Mouse (Mus musculus) megakaryocyte-erythroid progenitor cell, adult 5 weeks (primary cell): ENCODE measurements around the gene Mpp4. TPM values are rescaled to one million over a fixed set of nuclear protein-coding genes. Genes with fewer than 3 reads are reported as not detected.

Experiments
- polyA plus RNA-seq: library from polyadenylated mRNA; stranded (reverse); fragments of >175 nt; gene quantifications from 2 replicates; pipeline ENCODE4 v1.2.3, GENCODE M21; 2012

The Mpp4 gene
- 0.40 and 1.4 TPM in 2 replicates for polyA plus RNA-seq

DNA sequence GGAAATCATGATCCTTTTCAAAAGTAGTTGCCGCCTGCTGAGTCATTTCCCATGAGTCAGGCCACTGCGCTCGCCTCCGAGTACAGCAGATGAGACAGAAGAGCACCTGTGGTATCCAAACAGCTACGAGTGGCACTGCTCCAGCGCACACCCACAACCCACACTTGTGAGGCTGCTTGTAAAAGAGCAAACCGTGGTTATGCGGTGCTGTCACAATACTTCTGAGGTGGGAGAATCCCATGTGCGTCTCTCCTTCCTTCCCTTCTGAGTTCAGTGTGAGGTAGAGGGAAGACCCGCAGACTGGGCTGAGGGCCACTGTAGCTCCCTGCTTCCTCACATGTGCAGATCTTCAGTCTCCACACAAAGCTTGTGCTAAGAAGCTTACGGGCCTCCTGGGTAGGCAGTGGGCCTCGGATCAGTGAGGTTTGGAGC is at the start of gene Mpp4:
Gene Mpp4, minus strand, starts transcription at position 360 of the 432 bp plus-strand sequence.

DNA sequence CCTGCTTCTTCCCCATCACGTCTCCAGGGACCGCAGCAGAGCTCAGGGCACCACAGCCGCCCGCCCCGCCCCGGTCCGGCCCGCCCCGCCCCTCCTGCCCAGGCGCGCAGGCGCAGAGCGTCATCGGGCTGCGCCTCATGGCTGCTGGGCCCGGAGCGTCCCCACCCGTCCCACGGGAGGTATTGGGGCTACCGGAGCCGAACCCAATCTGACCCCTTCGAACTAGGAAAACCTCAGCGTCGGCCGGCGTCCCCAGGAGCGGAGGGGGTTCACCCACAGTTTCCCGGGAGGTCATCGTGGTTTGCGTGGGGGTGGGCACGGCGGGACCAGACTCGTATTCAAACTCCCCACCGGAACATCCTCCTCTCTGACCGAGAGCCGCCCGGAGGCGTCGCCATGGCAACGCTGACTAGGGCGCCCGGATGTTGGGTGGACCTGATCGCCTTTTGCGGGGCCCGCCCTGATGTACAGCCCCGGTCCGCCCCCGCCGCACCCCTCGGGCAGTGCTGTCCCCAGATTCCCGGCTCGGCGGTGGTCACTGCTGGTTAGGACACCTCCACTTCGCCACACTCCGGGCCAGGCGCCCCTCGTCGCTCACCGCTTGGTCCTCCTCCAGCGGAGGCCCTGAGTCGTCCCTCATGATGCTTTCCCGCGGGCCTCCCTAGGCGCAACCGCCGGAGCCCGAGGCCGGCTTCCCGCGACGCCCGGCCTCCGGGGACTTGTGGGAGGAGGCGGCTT is 43.3 kb downstream of the Mpp4 start, which contains the start of gene Tmem237:
Gene Tmem237, minus strand, starts transcription at position 689 of the 738 bp plus-strand sequence.

DNA sequence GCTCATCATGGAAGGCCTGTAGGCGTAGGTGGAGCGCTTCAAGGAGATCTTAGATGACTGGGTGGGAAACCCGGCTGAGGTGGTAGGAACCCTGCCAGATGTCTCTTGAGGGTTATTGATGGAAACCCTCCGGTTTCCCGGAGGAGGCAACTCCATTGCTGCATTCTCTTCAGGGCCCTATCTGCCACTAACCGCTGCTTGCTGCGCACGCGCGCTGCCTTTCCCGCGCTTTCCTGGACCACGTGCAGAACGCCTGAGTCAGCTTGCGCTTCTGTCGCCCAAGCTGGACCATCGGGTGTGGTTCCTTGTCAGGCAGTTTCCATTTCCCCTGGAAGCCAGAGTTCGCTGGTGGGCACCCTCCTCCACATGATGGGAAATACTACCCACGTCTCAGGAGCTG is 68.5 kb downstream of the Mpp4 start, which contains the start of gene C2cd6:
Gene C2cd6, minus strand, starts transcription at position 196 of the 400 bp plus-strand sequence.

Other genes with a start within 250 kb of the Mpp4 start
- gene Trak2, start 190.0 kb downstream of the Mpp4 start, polyA plus RNA-seq = 53.1 and 62.8 TPM in 2 replicates
- gene Stradb, start 189.9 kb downstream of the Mpp4 start, polyA plus RNA-seq = 2.9 and 5.6 TPM in 2 replicates
- not detected in 2 replicates for gene C2cd6, start 68.5 kb downstream of the Mpp4 start, polyA plus RNA-seq
- 2.6 and 4.4 TPM in 2 replicates for gene Tmem237, start 43.0 kb downstream of the Mpp4 start, polyA plus RNA-seq
- 2.0 and 2.8 TPM in 2 replicates for gene Als2, start 73.8 kb upstream of the Mpp4 start, polyA plus RNA-seq
- not detected in 2 replicates for gene Cdk15, start 93.5 kb upstream of the Mpp4 start, polyA plus RNA-seq